Mouse (Mus musculus): ENCODE results near the gene Dennd4c. TPM values are rescaled to one million over a fixed set of nuclear protein-coding genes. Genes with fewer than 3 reads are reported as not detected.

Gene Dennd4c
- polyA plus RNA-seq (2015; fragmentation: Nextera tagmentation; extraction: Ambion mirVana), result 4.6 and 5.6 TPM in 2 replicates

- WGBS, result 0% methylated on average over 82 of the region's 95 CpGs
- Histone ChIP-seq H3K27ac (ENCODE audit: low read length) (peak within 1 kb of the TSS; percentile 89), H3K36me3 (ENCODE audit: control insufficient read depth, insufficient read depth) (no peaks in the 10 kb centered on the region), H3K9me3 (replicated peaks; ENCODE audit: control insufficient read depth, low read length) (no peaks in the 10 kb centered on the region), H3K4me3 (ENCODE audit: low read length) (peak within 1 kb of the TSS; percentile 98), H3K9ac (ENCODE audit: low read length) (peak within 1 kb of the TSS; percentile 99), H3K4me2 (ENCODE audit: low read depth, low read length) (peak within 1 kb of the TSS; percentile 87), H3K27me3 (ENCODE audit: control insufficient read depth, insufficient read depth, low read length) (no peaks in the 10 kb centered on the region), H3K4me1 (ENCODE audit: control insufficient read depth, insufficient read depth, low read length) (peaks cover 17% of the 10 kb centered on the region)
- ATAC-seq (replicated peaks; ENCODE audit: extremely low read depth, insufficient read depth, low FRiP score), result peak; percentile 98
These were observed at the start of gene Dennd4c for GRCm38 (mm10) chr4:86748336-86749291. Dennd4c (plus strand) TSS chr4:86748555.

- no peak overlapping the region for H3K27ac ChIP-seq (ENCODE audit: low read length)
- H3K27me3 ChIP-seq (ENCODE audit: control insufficient read depth, insufficient read depth, low read length), result no peaks in the 10 kb centered on the region
- no peaks in the 10 kb centered on the region for H3K9me3 ChIP-seq (replicated peaks; ENCODE audit: control insufficient read depth, low read length)
- H3K4me1 ChIP-seq (ENCODE audit: control insufficient read depth, insufficient read depth, low read length), result no peaks in the 10 kb centered on the region
- no peak overlapping the region for H3K4me3 ChIP-seq (ENCODE audit: low read length)
- 62% methylated on average over 5 of the region's 5 CpGs for WGBS
- no peak for ATAC-seq (replicated peaks; ENCODE audit: extremely low read depth, insufficient read depth, low FRiP score)
- no peak overlapping the region for H3K9ac ChIP-seq (ENCODE audit: low read length)
- no peak overlapping the region for H3K4me2 ChIP-seq (ENCODE audit: low read depth, low read length)
- H3K36me3 ChIP-seq (ENCODE audit: control insufficient read depth, insufficient read depth), result no peaks in the 10 kb centered on the region
These were observed 49.0 kb upstream of the Dennd4c start for GRCm38 (mm10) chr4:86699161-86699865.

- no peak overlapping the region for H3K9ac ChIP-seq (ENCODE audit: low read length)
- no peaks in the 10 kb centered on the region for H3K27me3 ChIP-seq (ENCODE audit: control insufficient read depth, insufficient read depth, low read length)
- H3K9me3 ChIP-seq (replicated peaks; ENCODE audit: control insufficient read depth, low read length), result no peaks in the 10 kb centered on the region
- no peak overlapping the region for H3K4me2 ChIP-seq (ENCODE audit: low read depth, low read length)
- no peak overlapping the region for H3K27ac ChIP-seq (ENCODE audit: low read length)
- 32% methylated on average over 1 of the region's 1 CpGs for WGBS
- no peaks in the 10 kb centered on the region for H3K36me3 ChIP-seq (ENCODE audit: control insufficient read depth, insufficient read depth)
- ATAC-seq (replicated peaks; ENCODE audit: extremely low read depth, insufficient read depth, low FRiP score), result no peak
- no peak overlapping the region for H3K4me3 ChIP-seq (ENCODE audit: low read length)
- H3K4me1 ChIP-seq (ENCODE audit: control insufficient read depth, insufficient read depth, low read length), result no peaks in the 10 kb centered on the region
These were observed 39.6 kb upstream of the Dennd4c start for GRCm38 (mm10) chr4:86708801-86709200.

GRCm38 (mm10) chr4:86710034-86710650, 38.2 kb upstream of the Dennd4c start:
- 76% methylated on average over 6 of the region's 6 CpGs for WGBS
- Histone ChIP-seq H3K27me3 (ENCODE audit: control insufficient read depth, insufficient read depth, low read length) (no peaks in the 10 kb centered on the region), H3K4me1 (ENCODE audit: control insufficient read depth, insufficient read depth, low read length) (no peaks in the 10 kb centered on the region), H3K4me3 (ENCODE audit: low read length) (no peak overlapping the region), H3K36me3 (ENCODE audit: control insufficient read depth, insufficient read depth) (no peaks in the 10 kb centered on the region), H3K27ac (ENCODE audit: low read length) (no peak overlapping the region), H3K9me3 (replicated peaks; ENCODE audit: control insufficient read depth, low read length) (no peaks in the 10 kb centered on the region), H3K9ac (ENCODE audit: low read length) (no peak overlapping the region), H3K4me2 (ENCODE audit: low read depth, low read length) (no peak overlapping the region)
- ATAC-seq (replicated peaks; ENCODE audit: extremely low read depth, insufficient read depth, low FRiP score), result no peak

- H3K9me3 ChIP-seq (replicated peaks; ENCODE audit: control insufficient read depth, low read length), result no peaks in the 10 kb centered on the region
- H3K4me3 ChIP-seq (ENCODE audit: low read length), result no peak overlapping the region
- no peak overlapping the region for H3K4me2 ChIP-seq (ENCODE audit: low read depth, low read length)
- no peak overlapping the region for H3K9ac ChIP-seq (ENCODE audit: low read length)
- H3K27me3 ChIP-seq (ENCODE audit: control insufficient read depth, insufficient read depth, low read length), result no peaks in the 10 kb centered on the region
- no peaks in the 10 kb centered on the region for H3K4me1 ChIP-seq (ENCODE audit: control insufficient read depth, insufficient read depth, low read length)
- H3K36me3 ChIP-seq (ENCODE audit: control insufficient read depth, insufficient read depth), result no peaks in the 10 kb centered on the region
- H3K27ac ChIP-seq (ENCODE audit: low read length), result peak overlapping the region; percentile 35; the same call in 1 of the 2 replicates
- no peak for ATAC-seq (replicated peaks; ENCODE audit: extremely low read depth, insufficient read depth, low FRiP score)
- WGBS, result 55% methylated on average over 4 of the region's 4 CpGs
These were observed 37.6 kb upstream of the Dennd4c start for GRCm38 (mm10) chr4:86710666-86711215.

- Histone ChIP-seq H3K27me3 (ENCODE audit: control insufficient read depth, insufficient read depth, low read length) (no peaks in the 10 kb centered on the region), H3K4me1 (ENCODE audit: control insufficient read depth, insufficient read depth, low read length) (peaks cover 9% of the 10 kb centered on the region), H3K27ac (ENCODE audit: low read length) (no peak overlapping the region), H3K9ac (ENCODE audit: low read length) (no peak overlapping the region), H3K9me3 (replicated peaks; ENCODE audit: control insufficient read depth, low read length) (no peaks in the 10 kb centered on the region), H3K4me2 (ENCODE audit: low read depth, low read length) (no peak overlapping the region), H3K36me3 (ENCODE audit: control insufficient read depth, insufficient read depth) (no peaks in the 10 kb centered on the region), H3K4me3 (ENCODE audit: low read length) (no peak overlapping the region)
- ATAC-seq (replicated peaks; ENCODE audit: extremely low read depth, insufficient read depth, low FRiP score), result no peak
- WGBS, result 78% methylated on average over 12 of the region's 12 CpGs
These were observed 35.6 kb upstream of the Dennd4c start for GRCm38 (mm10) chr4:86712751-86713195.

- WGBS, result 75% methylated on average over 2 of the region's 2 CpGs
- ATAC-seq (replicated peaks; ENCODE audit: extremely low read depth, insufficient read depth, low FRiP score), result no peak
- no peak overlapping the region for H3K27ac ChIP-seq (ENCODE audit: low read length)
These were observed 34.8 kb upstream of the Dennd4c start for GRCm38 (mm10) chr4:86713518-86713917.

GRCm38 (mm10) chr4:86715341-86715740, 33.0 kb upstream of the Dennd4c start:
- H3K9me3 ChIP-seq (replicated peaks; ENCODE audit: control insufficient read depth, low read length), result no peaks in the 10 kb centered on the region
- no peak overlapping the region for H3K9ac ChIP-seq (ENCODE audit: low read length)
- H3K36me3 ChIP-seq (ENCODE audit: control insufficient read depth, insufficient read depth), result no peaks in the 10 kb centered on the region
- peaks cover 10% of the 10 kb centered on the region for H3K4me1 ChIP-seq (ENCODE audit: control insufficient read depth, insufficient read depth, low read length)
- H3K4me2 ChIP-seq (ENCODE audit: low read depth, low read length), result no peak overlapping the region
- H3K4me3 ChIP-seq (ENCODE audit: low read length), result no peak overlapping the region
- no peaks in the 10 kb centered on the region for H3K27me3 ChIP-seq (ENCODE audit: control insufficient read depth, insufficient read depth, low read length)
- no peak overlapping the region for H3K27ac ChIP-seq (ENCODE audit: low read length)
- WGBS, result 86% methylated on average over 1 of the region's 1 CpGs
- ATAC-seq (replicated peaks; ENCODE audit: extremely low read depth, insufficient read depth, low FRiP score), result no peak

More at GRCm38 (mm10) chr4:86713518-86713917, 34.8 kb upstream of the Dennd4c start:
- Histone ChIP-seq H3K4me2 (ENCODE audit: low read depth, low read length) (no peak overlapping the region), H3K27me3 (ENCODE audit: control insufficient read depth, insufficient read depth, low read length) (no peaks in the 10 kb centered on the region), H3K9ac (ENCODE audit: low read length) (no peak overlapping the region), H3K4me1 (ENCODE audit: control insufficient read depth, insufficient read depth, low read length) (peaks cover 10% of the 10 kb centered on the region), H3K9me3 (replicated peaks; ENCODE audit: control insufficient read depth, low read length) (no peaks in the 10 kb centered on the region), H3K4me3 (ENCODE audit: low read length) (no peak overlapping the region), H3K36me3 (ENCODE audit: control insufficient read depth, insufficient read depth) (no peaks in the 10 kb centered on the region)
